Mouse (Mus musculus) spleen, adult 2 months (tissue): ENCODE measurements around the gene Fcmr.

ENCODE experiments used
- CTCF ChIP-seq: fragments of 200-500 bp; IDR thresholded peaks from 2 replicates; pipeline ENCODE4 v1.5.1; 2011; ENCODE audit warnings: mild to moderate bottlenecking, inconsistent platforms; ENCODE audit not compliant: insufficient read depth, insufficient read length, insufficient replicate concordance; ENCODE audit errors: extremely low read depth
- POLR2A ChIP-seq: fragments of 200-500 bp; IDR thresholded peaks from 2 replicates; pipeline ENCODE4 v1.6.1; 2011; ENCODE audit warnings: low read depth, low read length, inconsistent platforms

GRCm38 (mm10) chr1:130887354-130887753 is 21.9 kb downstream of the Fcmr start, which contains the start of gene Il24:
- TF ChIP-seq CTCF (no peak), POLR2A (no peak)
